Mouse (Mus musculus): Measurements from ENCODE around the gene Pnpla1.

DNA sequence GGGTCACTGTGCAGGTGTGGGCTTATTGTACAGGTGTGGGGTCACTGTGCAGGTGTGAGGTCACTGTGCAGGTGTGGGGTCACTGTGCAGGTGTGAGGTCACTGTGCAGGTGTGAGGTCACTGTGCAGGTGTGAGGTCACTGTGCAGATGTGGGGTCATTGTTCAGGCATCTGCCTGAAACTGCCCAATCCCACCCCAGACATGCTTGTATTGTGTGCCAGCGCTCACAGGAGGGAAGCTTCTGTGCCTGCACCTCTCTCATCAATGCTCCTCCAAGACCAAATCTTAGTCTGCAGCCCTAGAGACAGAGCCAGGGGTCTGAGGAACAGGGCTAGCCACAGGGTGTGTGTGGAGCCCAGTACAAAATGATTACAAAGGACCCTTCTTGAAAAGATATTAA, 58.3 kb downstream of the Pnpla1 start:
- TF ChIP-seq POLR2A (IDR thresholded peaks at IDR 0.05; ENCODE audit: low read depth, low read length), result no peak
- no peak for TF ChIP-seq CTCF (IDR thresholded peaks at IDR 0.05; ENCODE audit: extremely low read depth, insufficient read depth, insufficient read length, insufficient replicate concordance)
